Mouse (Mus musculus): ENCODE results near the gene Zfp965. TPM values are rescaled to one million over a fixed set of nuclear protein-coding genes. Genes with fewer than 3 reads are reported as not detected.
"Not testable (repeated sequence)": the region's sequence is repeated elsewhere in the genome, so short reads cannot be mapped to it uniquely, and the experiment has no call there.

Zfp965 gene
- 1.6 and 1.8 TPM in 2 replicates for polyA plus RNA-seq (2015; fragmentation: Nextera tagmentation; extraction: Ambion mirVana)

DNA sequence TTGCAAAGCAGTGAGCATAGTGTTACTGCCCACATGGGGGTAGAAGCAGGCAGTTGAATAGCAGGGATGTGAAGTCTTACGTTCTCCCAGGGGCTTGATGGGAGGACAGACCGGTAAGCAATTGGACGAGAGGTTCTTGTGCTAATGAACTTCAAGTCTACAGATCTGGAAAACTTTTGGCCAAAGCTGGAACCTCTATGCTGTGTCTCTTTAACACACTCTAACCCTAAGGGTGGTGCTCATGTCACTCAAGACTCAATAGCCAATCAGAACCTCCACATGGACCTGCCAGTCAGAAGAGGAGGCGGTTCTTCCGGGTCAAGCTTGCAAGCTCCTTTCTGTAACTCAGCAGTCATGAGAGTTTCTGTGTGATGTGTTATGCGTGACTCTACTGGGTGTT is at the start of gene Zfp965:
Gene Zfp965 (plus strand): TSS at position 301 of the 400 bp plus-strand sequence.
- not testable (repeated sequence) for DNase-seq; H3K36me3 ChIP-seq (replicated peaks; ENCODE audit: insufficient read depth, low read length); H3K27ac ChIP-seq (ENCODE audit: low read depth); H3K4me3 ChIP-seq (ENCODE audit: low read depth, low read length); H3K4me1 ChIP-seq (ENCODE audit: insufficient read depth); H3K9ac ChIP-seq (replicated peaks); ATAC-seq; H3K4me2 ChIP-seq (ENCODE audit: low read depth, low read length); H3K9me3 ChIP-seq (ENCODE audit: low read length); H3K27me3 ChIP-seq (ENCODE audit: insufficient read depth, low read length)
- no CpG with 5 or more reads among the region's 6 CpGs for whole genome bisulfite sequencing (ENCODE audit: insufficient replicate concordance)

DNA sequence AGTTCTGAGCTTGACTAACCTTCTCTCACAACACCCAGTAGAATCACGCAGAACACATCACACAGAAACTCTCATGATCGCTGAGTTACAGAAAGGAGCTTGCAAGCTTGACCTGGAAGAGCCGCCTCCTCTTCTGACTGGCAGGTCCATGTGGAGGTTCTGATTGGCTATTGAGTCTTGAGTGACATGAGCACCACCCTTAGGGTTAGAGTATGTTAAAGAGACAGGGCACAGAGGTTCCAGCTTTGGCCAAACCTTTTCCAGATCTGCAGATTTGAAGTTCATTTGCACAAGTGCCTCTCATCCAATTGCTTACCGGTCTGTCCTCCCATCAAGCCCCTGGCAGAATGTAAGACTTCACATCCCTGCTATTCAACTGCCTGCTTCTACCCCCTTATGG is 34.1 kb upstream of the Zfp965 start, which contains the start of gene Gm4724:
Gene Gm4724 (minus strand): TSS at position 101 of the 400 bp plus-strand sequence.
- H3K27me3 ChIP-seq (ENCODE audit: insufficient read depth, low read length); H3K27ac ChIP-seq (ENCODE audit: low read depth); DNase-seq; H3K4me2 ChIP-seq (ENCODE audit: low read depth, low read length); ATAC-seq; H3K36me3 ChIP-seq (replicated peaks; ENCODE audit: insufficient read depth, low read length); H3K4me3 ChIP-seq (ENCODE audit: low read depth, low read length); H3K4me1 ChIP-seq (ENCODE audit: insufficient read depth); H3K9ac ChIP-seq (replicated peaks); H3K9me3 ChIP-seq (ENCODE audit: low read length): not testable (repeated sequence)
- no CpG with 5 or more reads among the region's 4 CpGs for WGBS (ENCODE audit: insufficient replicate concordance)

Other genes with a start within 250 kb of the Zfp965 start
- not detected in 2 replicates for gene Gm14440, start 194.9 kb upstream of the Zfp965 start, polyA plus RNA-seq (2015; fragmentation: Nextera tagmentation; extraction: Ambion mirVana)
- gene Gm4631, start 131.8 kb upstream of the Zfp965 start, polyA plus RNA-seq (2015; fragmentation: Nextera tagmentation; extraction: Ambion mirVana), result 2.5 and 2.8 TPM in 2 replicates
- 1.2 and 1.8 TPM in 2 replicates for gene Zfp968, start 97.5 kb upstream of the Zfp965 start, polyA plus RNA-seq (2015; fragmentation: Nextera tagmentation; extraction: Ambion mirVana)
- 2.5 and 3.7 TPM in 2 replicates for gene Gm4724, start 34.2 kb upstream of the Zfp965 start, polyA plus RNA-seq (2015; fragmentation: Nextera tagmentation; extraction: Ambion mirVana)
- 2.8 TPM in 1 of 2 replicates, not detected in the other for gene Gm11007, start 174.0 kb downstream of the Zfp965 start, polyA plus RNA-seq (2015; fragmentation: Nextera tagmentation; extraction: Ambion mirVana)
- 11.9 and 13.3 TPM in 2 replicates for gene Zfp969, start 233.7 kb downstream of the Zfp965 start, polyA plus RNA-seq (2015; fragmentation: Nextera tagmentation; extraction: Ambion mirVana)